Mouse (Mus musculus) ES-Bruce4 (cell line): ENCODE data around the gene Fam228b.

Source experiments
- CTCF ChIP-seq: IDR thresholded peaks from one replicate; pipeline ENCODE4 v1.8.1; 2011; ENCODE audit warnings: low read depth, low read length
- EP300 ChIP-seq: IDR thresholded peaks from 2 replicates; pipeline ENCODE4 v1.6.1; 2011; ENCODE audit warnings: low read depth, low read length; ENCODE audit not compliant: insufficient read depth
- POLR2A ChIP-seq: IDR thresholded peaks from one replicate; pipeline ENCODE4 v1.8.1; 2011; ENCODE audit warnings: low read length; ENCODE audit not compliant: insufficient read depth

- no peak for TF ChIP-seq CTCF
- no peak for TF ChIP-seq POLR2A
- TF ChIP-seq EP300: no peak
Observed at GRCm38 (mm10) chr12:4708881-4709604, 60.0 kb downstream of the Fam228b start.
